Mouse (Mus musculus) limb, embryonic 14.5 days (tissue): ENCODE data around the gene Ccdc110. TPM values are rescaled to one million over a fixed set of nuclear protein-coding genes. Genes with fewer than 3 reads are reported as not detected.

Experiments
- ATAC-seq: fragments of 200-750 bp; cut with Nextera tagmentation; 2 replicates; pipeline ENCODE4 v1.8.0; 2017; ENCODE audit warnings: low read depth, moderate number of reproducible peaks, moderate TSS enrichment; ENCODE audit not compliant: low FRiP score
- DNase-seq: peaks from one replicate; pipeline ENCODE4 v3.0.0-alpha.2; 2015; ENCODE audit warnings: low spot score
- H3K27ac ChIP-seq: fragments of 300-500 bp; sonication (generic); replicated peaks from 2 replicates; pipeline ENCODE4 v1.5.1; 2014; ENCODE audit warnings: low read depth, mild to moderate bottlenecking, low read length, moderate library complexity, mixed read lengths
- H3K27me3 ChIP-seq: fragments of 300-500 bp; sonication (generic); 2 replicates; pipeline ENCODE4 v1.6.1; 2014; ENCODE audit warnings: low read length, mixed read lengths; ENCODE audit not compliant: control insufficient read depth, insufficient read depth
- H3K36me3 ChIP-seq: fragments of 300-500 bp; sonication (generic); 2 replicates; pipeline ENCODE4 v1.6.1; 2014; ENCODE audit warnings: mild to moderate bottlenecking, low read length, moderate library complexity, mixed read lengths; ENCODE audit not compliant: control insufficient read depth, insufficient read depth
- H3K4me1 ChIP-seq: fragments of 300-500 bp; sonication (generic); 2 replicates; pipeline ENCODE4 v1.6.1; 2014; ENCODE audit warnings: antibody characterized with exemption, low read length, mixed read lengths; ENCODE audit not compliant: control insufficient read depth, insufficient read depth
- H3K4me2 ChIP-seq: fragments of 300-500 bp; sonication (generic); replicated peaks from 2 replicates; pipeline ENCODE4 v1.6.1; 2014; ENCODE audit warnings: low read depth, mild to moderate bottlenecking, low read length, moderate library complexity; ENCODE audit not compliant: severe bottlenecking
- H3K4me3 ChIP-seq: fragments of 300-500 bp; sonication (generic); replicated peaks from 2 replicates; pipeline ENCODE4 v1.5.1; 2014; ENCODE audit warnings: low read length
- H3K9ac ChIP-seq: fragments of 300-500 bp; sonication (generic); 2 replicates; pipeline ENCODE4 v1.6.1; 2014; ENCODE audit warnings: mild to moderate bottlenecking, low read depth, low read length, moderate library complexity; ENCODE audit not compliant: severe bottlenecking
- H3K9me3 ChIP-seq: fragments of 300-500 bp; sonication (generic); 2 replicates; pipeline ENCODE4 v1.6.1; 2016; ENCODE audit warnings: low read length; ENCODE audit not compliant: control insufficient read depth
- POLR2A ChIP-seq: fragments of 200-500 bp; IDR thresholded peaks from 2 replicates; pipeline ENCODE4 v1.8.0; 2012; ENCODE audit warnings: inconsistent platforms, mild to moderate bottlenecking, moderate library complexity, borderline replicate concordance; ENCODE audit not compliant: insufficient read depth, insufficient read length; ENCODE audit errors: extremely low read depth
- WGBS: fragments of 180-500 bp; shearing (Covaris S2); extraction: QIAGEN DNeasy Blood & Tissue Kit; methylation state at CpG from one replicate; pipeline ENCODE4 v1.1.7; 2014; 5-methylcytosine and 5-hydroxymethylcytosine counted together
- polyA plus RNA-seq, 2 experiments: library from polyadenylated mRNA; depleted of rRNA in 1 of 2; stranded (reverse) in 1 of 2; unstranded in 1 of 2; fragments of >200 nt; fragmentation: Nextera tagmentation in 1 of 2; extraction: Ambion mirVana in 1 of 2; gene quantifications; 2 replicates each; pipeline versions ENCODE4 v1.2.1 to v1.2.3; 2012 to 2014

Ccdc110 gene
- polyA plus RNA-seq, 2 experiments = 0.06 to 0.12 TPM

DNA sequence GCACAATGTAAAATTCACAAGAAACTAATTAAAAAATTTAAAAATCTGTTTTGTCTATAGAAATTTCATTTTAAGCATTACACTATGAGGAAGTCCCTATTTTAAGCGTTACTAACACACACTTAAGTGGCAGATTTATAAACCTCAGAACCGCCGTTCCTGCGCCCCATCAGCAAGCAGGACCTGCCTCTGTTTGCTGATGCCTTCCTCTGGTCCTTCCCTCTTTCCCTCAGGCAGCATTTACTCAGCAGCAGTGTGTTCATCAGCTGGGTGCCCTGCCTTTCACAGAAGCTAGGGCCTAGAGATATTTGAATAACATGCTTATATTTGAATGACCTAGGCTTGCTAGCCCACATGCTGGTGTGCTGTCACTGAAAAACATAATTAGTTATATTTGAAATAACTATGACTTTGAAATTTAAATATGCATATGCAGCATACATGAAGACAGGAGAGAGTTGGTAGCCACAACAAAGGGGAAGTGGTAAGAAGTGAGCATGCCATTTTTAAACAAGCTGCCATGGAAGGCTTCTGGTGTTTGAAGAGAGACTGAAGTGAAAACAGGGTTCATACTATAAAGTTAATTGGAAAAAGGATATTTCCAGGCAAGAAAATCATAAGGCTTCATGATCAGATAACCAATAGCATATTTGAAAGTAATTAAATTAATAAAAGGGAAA, 56.4 kb downstream of the Ccdc110 start:
- no peak for TF ChIP-seq POLR2A
- DNase-seq (no peak), ATAC-seq (no peak)
- 89% methylated on average over 4 of the region's 4 CpGs for WGBS
- no peak overlapping the region for H3K9ac ChIP-seq
- H3K27ac ChIP-seq = no peak overlapping the region
- H3K4me2 ChIP-seq = no peak overlapping the region
- H3K36me3 ChIP-seq = peaks cover 49% of the 10 kb centered on the region
- no peaks in the 10 kb centered on the region for H3K27me3 ChIP-seq
- no peaks in the 10 kb centered on the region for H3K9me3 ChIP-seq
- no peaks in the 10 kb centered on the region for H3K4me1 ChIP-seq
- H3K4me3 ChIP-seq = no peak overlapping the region

Other genes with a start within 250 kb of the Ccdc110 start
- 73.8 and 74.1 TPM in 2 replicates for gene Pdlim3, start 49.2 kb upstream of the Ccdc110 start, polyA plus RNA-seq (2012; rRNA removed)
- 75.3 and 81.6 TPM in 2 replicates for gene Pdlim3, start 49.2 kb upstream of the Ccdc110 start, polyA plus RNA-seq (2014; fragmentation: Nextera tagmentation; extraction: Ambion mirVana)
- 2.6 and 5.2 TPM in 2 replicates for gene 1700029J07Rik, start 40.6 kb downstream of the Ccdc110 start, polyA plus RNA-seq (2012; rRNA removed)
- gene 1700029J07Rik, start 40.6 kb downstream of the Ccdc110 start, polyA plus RNA-seq (2014; fragmentation: Nextera tagmentation; extraction: Ambion mirVana) = 1.9 and 2.5 TPM in 2 replicates
- gene Ufsp2, start 40.9 kb downstream of the Ccdc110 start, polyA plus RNA-seq (2012; rRNA removed) = 51.5 and 62.3 TPM in 2 replicates
- gene Ufsp2, start 40.9 kb downstream of the Ccdc110 start, polyA plus RNA-seq (2014; fragmentation: Nextera tagmentation; extraction: Ambion mirVana) = 81.9 and 92.5 TPM in 2 replicates
- gene Lrp2bp, start 64.7 kb downstream of the Ccdc110 start, polyA plus RNA-seq (2012; rRNA removed) = 0.24 and 0.29 TPM in 2 replicates
- 0.40 and 0.53 TPM in 2 replicates for gene Lrp2bp, start 64.7 kb downstream of the Ccdc110 start, polyA plus RNA-seq (2014; fragmentation: Nextera tagmentation; extraction: Ambion mirVana)
- gene Ankrd37, start 71.1 kb downstream of the Ccdc110 start, polyA plus RNA-seq (2012; rRNA removed) = 10.9 and 17.2 TPM in 2 replicates
- 18.7 and 19.4 TPM in 2 replicates for gene Ankrd37, start 71.1 kb downstream of the Ccdc110 start, polyA plus RNA-seq (2014; fragmentation: Nextera tagmentation; extraction: Ambion mirVana)
- 13.6 and 14.6 TPM in 2 replicates for gene Cfap97, start 217.2 kb downstream of the Ccdc110 start, polyA plus RNA-seq (2012; rRNA removed)
- 24.2 and 28.5 TPM in 2 replicates for gene Cfap97, start 217.2 kb downstream of the Ccdc110 start, polyA plus RNA-seq (2014; fragmentation: Nextera tagmentation; extraction: Ambion mirVana)
- 10.2 and 13.8 TPM in 2 replicates for gene Snx25, start 217.5 kb downstream of the Ccdc110 start, polyA plus RNA-seq (2012; rRNA removed)
- 10.5 and 13.5 TPM in 2 replicates for gene Snx25, start 217.5 kb downstream of the Ccdc110 start, polyA plus RNA-seq (2014; fragmentation: Nextera tagmentation; extraction: Ambion mirVana)